Mouse (Mus musculus) neural tube, embryonic 13.5 days (tissue): Measurements from ENCODE around the gene Stac2. TPM values are rescaled to one million over a fixed set of nuclear protein-coding genes. Genes with fewer than 3 reads are reported as not detected.

Experiments used
- ATAC-seq: fragments of 200-750 bp; cut with Nextera tagmentation; 2 replicates; pipeline ENCODE4 v1.8.0; 2017; ENCODE audit warnings: low read depth, mild to moderate bottlenecking, moderate TSS enrichment, moderate library complexity
- H3K27ac ChIP-seq: fragments of 300-500 bp; sonication (generic); replicated peaks from 2 replicates; pipeline ENCODE4 v1.5.1; 2015; ENCODE audit warnings: moderate library complexity, mild to moderate bottlenecking, inconsistent platforms
- H3K27me3 ChIP-seq: fragments of 300-500 bp; sonication (generic); 2 replicates; pipeline ENCODE4 v1.6.1; 2015; ENCODE audit warnings: mild to moderate bottlenecking, inconsistent platforms
- H3K36me3 ChIP-seq: fragments of 300-500 bp; sonication (generic); 2 replicates; pipeline ENCODE4 v1.6.1; 2015; ENCODE audit warnings: mild to moderate bottlenecking, inconsistent platforms
- H3K4me1 ChIP-seq: fragments of 300-500 bp; sonication (generic); replicated peaks from 2 replicates; pipeline ENCODE4 v1.6.1; 2015; ENCODE audit warnings: inconsistent platforms
- H3K4me2 ChIP-seq: fragments of 300-500 bp; sonication (generic); 2 replicates; pipeline ENCODE4 v1.6.1; 2015; ENCODE audit warnings: inconsistent platforms, mild to moderate bottlenecking, moderate library complexity
- H3K4me3 ChIP-seq: fragments of 300-500 bp; sonication (generic); 2 replicates; pipeline ENCODE4 v1.5.1; 2015; ENCODE audit warnings: mild to moderate bottlenecking, inconsistent platforms
- H3K9ac ChIP-seq: fragments of 300-500 bp; sonication (generic); 2 replicates; pipeline ENCODE4 v1.6.1; 2015; ENCODE audit warnings: moderate library complexity, mild to moderate bottlenecking, inconsistent platforms
- H3K9me3 ChIP-seq: fragments of 300-500 bp; sonication (generic); 2 replicates; pipeline ENCODE4 v1.6.1; 2016; ENCODE audit warnings: inconsistent platforms
- WGBS: fragments of 180-500 bp; shearing (Covaris S2); methylation state at CpG from one replicate; pipeline ENCODE4 v1.1.7; 2015; 5-methylcytosine and 5-hydroxymethylcytosine counted together
- polyA plus RNA-seq: library from polyadenylated mRNA; unstranded; fragments of >200 nt; fragmentation: Nextera tagmentation; extraction: Ambion mirVana; gene quantifications from 2 replicates; pipeline ENCODE4 v1.2.1, GENCODE M21; 2015

Stac2 gene
- polyA plus RNA-seq, result 12.5 and 13.9 TPM in 2 replicates

GRCm38 (mm10) chr11:98052989-98053834, at the start of gene Stac2:
Gene Stac2 (minus strand): TSS chr11:98053462.
- Histone ChIP-seq H3K4me1 (peaks cover 44% of the 10 kb centered on the region), H3K9ac (peak within 1 kb of the TSS; percentile 83), H3K27me3 (peaks cover 38% of the 10 kb centered on the region), H3K4me3 (peak within 1 kb of the TSS; percentile 61), H3K27ac (peak within 1 kb of the TSS; percentile 76), H3K36me3 (no peaks in the 10 kb centered on the region), H3K9me3 (no peaks in the 10 kb centered on the region), H3K4me2 (peak within 1 kb of the TSS; percentile 60)
- WGBS, result under 1% methylated on average over 47 of the region's 48 CpGs
- ATAC-seq, result peak; percentile 90

DNA sequence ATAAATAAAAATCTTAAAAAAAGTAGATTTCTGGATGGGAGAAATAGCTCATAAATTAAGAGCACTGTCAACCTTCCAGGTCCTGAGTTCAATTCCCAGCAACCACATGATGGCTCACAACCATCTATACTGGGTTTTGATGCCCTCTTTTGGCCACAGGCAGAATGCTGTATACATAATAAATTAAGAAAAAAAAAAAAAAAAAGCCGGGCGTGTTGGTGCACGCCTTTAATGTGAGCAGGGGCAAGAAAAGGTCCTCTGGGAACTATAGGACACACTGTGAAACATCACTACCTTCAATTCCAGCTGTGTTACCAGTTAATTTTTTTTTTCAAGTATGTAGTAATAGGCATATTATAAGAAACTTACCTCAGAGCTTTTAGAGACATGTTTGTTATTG, 48.1 kb upstream of the Stac2 start:
- Histone ChIP-seq H3K27ac (no peak overlapping the region), H3K4me1 (no peaks in the 10 kb centered on the region), H3K4me2 (no peak overlapping the region), H3K36me3 (peaks cover 96% of the 10 kb centered on the region), H3K4me3 (no peak overlapping the region), H3K27me3 (no peaks in the 10 kb centered on the region), H3K9me3 (no peaks in the 10 kb centered on the region), H3K9ac (no peak overlapping the region)
- 81% methylated on average over 3 of the region's 3 CpGs for WGBS
- no peak for ATAC-seq

DNA sequence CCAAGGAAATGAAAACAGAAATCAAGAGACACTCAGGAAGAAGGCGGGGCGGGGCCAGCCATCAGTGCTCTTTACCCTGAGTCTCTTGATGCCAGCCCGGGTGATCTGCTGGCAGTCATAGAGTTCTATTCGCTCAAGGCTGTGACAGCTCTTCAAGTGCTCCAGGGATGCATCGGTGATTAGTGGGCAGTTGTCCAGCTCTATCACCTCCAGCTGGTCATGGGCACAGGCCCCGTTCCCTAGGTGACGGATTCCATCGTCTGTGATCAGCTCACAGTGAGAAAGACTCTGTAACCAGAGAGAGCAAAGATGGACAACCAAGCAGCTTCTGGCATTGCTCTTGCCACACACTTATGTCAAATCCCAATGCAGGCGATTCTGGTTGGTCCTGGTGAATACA, 37.3 kb upstream of the Stac2 start:
- Histone ChIP-seq H3K9ac (no peak overlapping the region), H3K27me3 (no peaks in the 10 kb centered on the region), H3K4me3 (no peak overlapping the region), H3K4me1 (no peaks in the 10 kb centered on the region), H3K36me3 (peaks cover 78% of the 10 kb centered on the region), H3K9me3 (no peaks in the 10 kb centered on the region), H3K4me2 (no peak overlapping the region), H3K27ac (no peak overlapping the region)
- 86% methylated on average over 9 of the region's 9 CpGs for WGBS
- no peak for ATAC-seq

- peaks cover 64% of the 10 kb centered on the region for H3K36me3 ChIP-seq
- no peaks in the 10 kb centered on the region for H3K27me3 ChIP-seq
- ATAC-seq, result peak; percentile 19; the same call in 1 of the 2 replicates
- H3K9ac ChIP-seq, result no peak overlapping the region
- no peak overlapping the region for H3K27ac ChIP-seq
- H3K4me1 ChIP-seq, result no peaks in the 10 kb centered on the region
- no peak overlapping the region for H3K4me2 ChIP-seq
- H3K4me3 ChIP-seq, result no peak overlapping the region
- WGBS, result 50% methylated on average over 7 of the region's 7 CpGs
- no peaks in the 10 kb centered on the region for H3K9me3 ChIP-seq
Observed at GRCm38 (mm10) chr11:98088224-98088623, 35.0 kb upstream of the Stac2 start.

- Histone ChIP-seq H3K27ac (no peak overlapping the region), H3K4me3 (no peak overlapping the region), H3K4me1 (no peaks in the 10 kb centered on the region), H3K9me3 (no peaks in the 10 kb centered on the region), H3K27me3 (no peaks in the 10 kb centered on the region), H3K36me3 (peaks cover 55% of the 10 kb centered on the region), H3K9ac (no peak overlapping the region), H3K4me2 (no peak overlapping the region)
- WGBS, result 73% methylated on average over 7 of the region's 7 CpGs
- ATAC-seq, result no peak
Observed at GRCm38 (mm10) chr11:98086574-98086973, 33.3 kb upstream of the Stac2 start.

GRCm38 (mm10) chr11:98086141-98086540, 32.9 kb upstream of the Stac2 start:
- no peak overlapping the region for H3K27ac ChIP-seq
- H3K9ac ChIP-seq, result no peak overlapping the region
- no peaks in the 10 kb centered on the region for H3K4me1 ChIP-seq
- H3K4me3 ChIP-seq, result no peak overlapping the region
- no peaks in the 10 kb centered on the region for H3K9me3 ChIP-seq
- WGBS, result 93% methylated on average over 9 of the region's 9 CpGs
- no peak for ATAC-seq
- peaks cover 52% of the 10 kb centered on the region for H3K36me3 ChIP-seq
- no peaks in the 10 kb centered on the region for H3K27me3 ChIP-seq
- no peak overlapping the region for H3K4me2 ChIP-seq

DNA sequence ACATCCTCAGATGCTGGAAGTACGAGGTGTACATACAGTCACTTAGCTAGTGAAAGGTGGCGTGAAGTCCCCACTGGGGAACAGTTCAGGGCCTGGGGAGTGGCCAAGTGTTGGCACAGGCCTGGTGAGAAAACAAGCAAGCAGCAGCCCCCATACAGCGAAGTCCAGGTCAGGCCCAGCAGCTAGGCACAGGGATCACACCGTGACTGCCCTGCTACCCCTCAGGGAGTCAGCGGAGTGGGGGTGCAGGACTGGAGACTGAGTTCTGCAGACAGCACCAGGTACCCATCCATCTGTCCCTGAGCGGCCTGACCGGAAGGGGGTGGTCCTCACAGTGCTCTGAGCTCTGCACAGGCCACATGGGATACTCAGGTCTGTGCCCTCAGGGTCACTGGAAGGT, 29.5 kb upstream of the Stac2 start:
- ATAC-seq, result no peak
- Histone ChIP-seq H3K27me3 (no peaks in the 10 kb centered on the region), H3K36me3 (peaks cover 22% of the 10 kb centered on the region), H3K4me2 (no peak overlapping the region), H3K4me1 (no peaks in the 10 kb centered on the region), H3K9ac (no peak overlapping the region), H3K9me3 (no peaks in the 10 kb centered on the region), H3K27ac (no peak overlapping the region), H3K4me3 (no peak overlapping the region)
- WGBS, result 91% methylated on average over 7 of the region's 7 CpGs

DNA sequence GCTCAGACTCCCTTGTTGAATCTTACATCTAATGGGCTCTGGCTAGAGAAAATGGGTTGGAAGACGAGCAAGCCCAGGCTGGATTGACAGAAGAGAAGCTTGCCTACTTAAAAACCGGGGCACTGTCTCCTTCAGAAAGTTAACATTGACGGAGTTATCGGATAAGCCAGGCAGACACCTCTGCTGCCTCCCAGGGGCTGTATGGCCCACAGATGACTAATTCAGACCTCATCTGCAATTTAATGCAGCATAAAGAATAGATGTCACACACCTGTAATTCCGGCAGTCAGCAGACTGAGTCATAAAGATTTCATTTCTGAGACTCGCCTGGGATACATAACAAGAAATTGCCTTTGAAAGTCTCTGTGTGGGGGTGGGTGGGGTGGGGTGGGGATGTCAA, 27.2 kb upstream of the Stac2 start:
- no peak overlapping the region for H3K27ac ChIP-seq
- no peak overlapping the region for H3K4me3 ChIP-seq
- no peaks in the 10 kb centered on the region for H3K27me3 ChIP-seq
- H3K9me3 ChIP-seq, result no peaks in the 10 kb centered on the region
- peaks cover 9% of the 10 kb centered on the region; the same call in 1 of the 2 replicates for H3K36me3 ChIP-seq
- no peak for ATAC-seq
- H3K4me1 ChIP-seq, result no peaks in the 10 kb centered on the region
- no peak overlapping the region for H3K9ac ChIP-seq
- no peak overlapping the region for H3K4me2 ChIP-seq
- 72% methylated on average over 6 of the region's 6 CpGs for WGBS

GRCm38 (mm10) chr11:98077086-98077485, 23.8 kb upstream of the Stac2 start:
- Histone ChIP-seq H3K27ac (no peak overlapping the region), H3K9me3 (no peaks in the 10 kb centered on the region), H3K9ac (no peak overlapping the region), H3K4me3 (no peak overlapping the region), H3K4me1 (peaks cover 4% of the 10 kb centered on the region), H3K27me3 (no peaks in the 10 kb centered on the region), H3K36me3 (peaks cover 6% of the 10 kb centered on the region; the same call in 1 of the 2 replicates), H3K4me2 (no peak overlapping the region)
- 91% methylated on average over 8 of the region's 8 CpGs for WGBS
- ATAC-seq, result no peak

DNA sequence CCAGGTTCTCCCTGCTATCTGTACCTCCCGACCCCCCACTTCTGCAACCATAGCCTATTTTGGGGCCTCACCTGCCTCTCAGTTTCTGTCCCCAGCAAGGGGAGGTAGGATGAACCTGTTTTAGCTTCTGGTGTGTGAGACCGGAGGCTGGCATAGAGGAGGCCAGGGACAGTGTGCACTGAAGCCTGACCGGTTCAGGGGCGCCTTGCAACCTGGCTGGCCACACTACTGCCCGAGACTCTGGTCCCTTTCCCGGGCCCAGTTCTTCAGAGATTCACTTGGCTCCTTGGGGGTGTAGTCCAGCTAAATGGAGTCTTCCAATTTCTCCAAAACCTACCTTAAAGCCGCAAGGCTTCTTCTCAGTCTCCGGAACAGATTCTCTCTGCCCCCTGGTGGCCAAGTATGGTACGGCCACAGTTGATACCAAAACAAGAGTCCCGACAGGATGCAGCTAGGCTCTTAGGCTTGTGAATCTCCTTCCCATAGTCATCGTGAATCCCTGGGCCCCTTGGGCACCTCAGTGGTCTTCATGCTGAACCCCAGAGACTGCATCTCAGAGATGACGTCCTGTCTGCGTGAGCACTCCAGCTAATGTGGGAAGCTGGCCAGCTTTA, 22.0 kb upstream of the Stac2 start:
- no peaks in the 10 kb centered on the region for H3K36me3 ChIP-seq
- no peak overlapping the region for H3K4me2 ChIP-seq
- no peak overlapping the region for H3K4me3 ChIP-seq
- peak overlapping the region; percentile 46; the same call in 1 of the 2 replicates for H3K9ac ChIP-seq
- no peaks in the 10 kb centered on the region for H3K27me3 ChIP-seq
- H3K9me3 ChIP-seq, result no peaks in the 10 kb centered on the region
- WGBS, result 20% methylated on average over 13 of the region's 13 CpGs
- peaks cover 4% of the 10 kb centered on the region for H3K4me1 ChIP-seq
- ATAC-seq, result peak; percentile 63
- H3K27ac ChIP-seq, result no peak overlapping the region

DNA sequence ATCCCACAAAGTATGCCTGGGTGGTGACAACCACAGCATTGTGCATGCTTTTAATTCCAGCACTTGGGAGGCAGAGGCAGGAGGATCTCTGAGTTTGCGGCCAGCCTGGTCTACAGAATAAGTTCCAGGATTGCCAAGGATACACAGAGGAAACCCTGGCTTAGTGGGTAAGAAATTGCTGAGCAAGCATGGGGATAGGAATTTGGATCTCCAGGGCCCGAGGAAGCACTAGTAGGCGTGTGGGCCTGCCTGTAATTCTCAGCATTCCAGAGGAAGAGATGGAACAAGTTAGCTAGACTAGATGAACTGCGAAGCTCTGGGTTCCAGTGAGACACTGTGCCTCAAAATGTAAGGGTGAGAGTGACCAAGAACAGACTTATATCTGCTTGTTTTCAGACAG, 20.2 kb upstream of the Stac2 start:
- Histone ChIP-seq H3K36me3 (no peaks in the 10 kb centered on the region), H3K9me3 (no peaks in the 10 kb centered on the region), H3K9ac (no peak overlapping the region), H3K4me1 (peaks cover 4% of the 10 kb centered on the region), H3K4me2 (no peak overlapping the region), H3K27me3 (no peaks in the 10 kb centered on the region), H3K4me3 (no peak overlapping the region), H3K27ac (no peak overlapping the region)
- ATAC-seq, result no peak
- 86% methylated on average over 4 of the region's 4 CpGs for whole genome bisulfite sequencing

GRCm38 (mm10) chr11:98067255-98067654, 14.0 kb upstream of the Stac2 start:
- Histone ChIP-seq H3K4me1 (no peaks in the 10 kb centered on the region), H3K36me3 (no peaks in the 10 kb centered on the region), H3K9ac (no peak overlapping the region), H3K4me3 (no peak overlapping the region), H3K9me3 (0 out of 2 replicates have a peak, but pooled peaks cover 4% of the 10 kb centered on the region), H3K4me2 (no peak overlapping the region), H3K27ac (no peak overlapping the region), H3K27me3 (no peaks in the 10 kb centered on the region)
- no peak for ATAC-seq
- WGBS, result 96% methylated on average over 21 of the region's 21 CpGs
